Mouse (Mus musculus): ENCODE measurements around the gene Fam83f. TPM values are rescaled to one million over a fixed set of nuclear protein-coding genes. Genes with fewer than 3 reads are reported as not detected.
A peak's percentile ranks its signal among the peaks of the same experiment; 100 is the strongest.

Gene Fam83f
- polyA plus RNA-seq, 1 experiment from 2014 or later = 19.2 TPM

DNA sequence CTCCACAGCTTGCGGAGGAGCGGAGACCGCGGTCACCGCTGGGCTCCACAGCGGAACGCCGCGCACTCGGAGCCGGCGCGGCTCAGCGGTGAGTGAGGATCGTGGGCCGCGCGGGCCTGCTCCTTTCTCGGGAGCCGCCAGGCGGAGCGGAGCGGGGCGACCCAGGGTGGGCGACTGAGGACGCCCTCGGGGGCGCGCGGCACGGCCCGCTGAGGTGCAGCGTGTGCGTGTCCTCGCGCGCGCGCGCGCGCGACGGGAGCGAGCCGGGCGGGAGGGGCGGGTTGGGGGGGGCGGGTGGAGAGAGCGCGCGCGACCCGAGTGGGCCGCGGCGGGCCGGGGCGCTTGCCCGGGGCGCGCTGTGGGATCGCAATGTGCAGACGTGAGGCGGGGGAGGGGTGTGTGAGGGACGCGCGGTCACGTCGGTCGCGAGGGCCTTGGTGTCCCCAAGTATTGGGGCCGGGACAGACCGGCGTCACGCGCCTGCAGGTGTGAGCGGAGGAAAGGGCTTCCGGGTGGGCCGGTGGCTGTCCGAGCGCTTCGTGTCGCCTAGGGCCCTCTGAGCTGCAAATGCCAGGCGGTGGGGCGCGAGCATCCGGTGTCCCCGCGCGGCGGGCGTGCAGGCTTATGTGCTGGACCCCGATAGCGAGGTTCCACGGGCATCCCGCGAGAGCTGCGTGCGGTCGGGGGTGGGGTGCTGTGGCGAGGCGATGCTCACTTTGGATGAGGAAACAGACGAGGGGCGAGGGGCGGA, 39.9 kb downstream of the Fam83f start:
- Histone ChIP-seq H3K4me3 (replicated peaks) (peak overlapping the region; percentile 94), H3K27ac (peak overlapping the region; percentile 87), H3K9ac (peak overlapping the region; percentile 72), H3K4me1 (replicated peaks) (peaks cover 15% of the 10 kb centered on the region), H3K9me3 (no peaks in the 10 kb centered on the region), H3K4me2 (replicated peaks) (peak overlapping the region; percentile 91), H3K36me3 (no peaks in the 10 kb centered on the region), H3K27me3 (replicated peaks) (no peaks in the 10 kb centered on the region)
- ATAC-seq = peak; percentile 52
- under 1% methylated on average over 70 of the region's 106 CpGs for WGBS

DNA sequence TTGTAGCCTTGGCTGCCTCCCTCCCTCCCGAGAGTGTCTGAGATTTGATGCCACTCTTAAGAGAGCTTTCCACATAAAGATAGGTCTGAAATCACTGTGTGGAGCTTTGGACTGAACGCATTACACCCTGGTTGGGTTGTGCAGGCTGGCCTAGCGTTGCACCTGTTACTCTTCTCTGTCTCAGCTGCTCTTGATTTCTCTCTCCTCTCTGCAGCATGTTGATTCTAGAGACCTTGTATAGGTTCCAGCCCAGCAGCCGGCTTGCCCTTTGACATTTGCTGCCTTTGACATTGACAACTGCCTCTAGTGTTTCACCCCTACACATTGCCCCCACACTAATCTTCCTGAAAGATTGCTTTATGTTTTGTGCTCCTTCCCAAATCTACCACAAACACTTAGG, 42.7 kb downstream of the Fam83f start:
- WGBS = 77% methylated on average over 4 of the region's 4 CpGs
- Histone ChIP-seq H3K4me3 (replicated peaks) (no peak overlapping the region), H3K4me1 (replicated peaks) (no peaks in the 10 kb centered on the region), H3K27ac (no peak overlapping the region), H3K9me3 (no peaks in the 10 kb centered on the region), H3K4me2 (replicated peaks) (no peak overlapping the region), H3K9ac (no peak overlapping the region), H3K36me3 (no peaks in the 10 kb centered on the region), H3K27me3 (replicated peaks) (no peaks in the 10 kb centered on the region)
- ATAC-seq = no peak

DNA sequence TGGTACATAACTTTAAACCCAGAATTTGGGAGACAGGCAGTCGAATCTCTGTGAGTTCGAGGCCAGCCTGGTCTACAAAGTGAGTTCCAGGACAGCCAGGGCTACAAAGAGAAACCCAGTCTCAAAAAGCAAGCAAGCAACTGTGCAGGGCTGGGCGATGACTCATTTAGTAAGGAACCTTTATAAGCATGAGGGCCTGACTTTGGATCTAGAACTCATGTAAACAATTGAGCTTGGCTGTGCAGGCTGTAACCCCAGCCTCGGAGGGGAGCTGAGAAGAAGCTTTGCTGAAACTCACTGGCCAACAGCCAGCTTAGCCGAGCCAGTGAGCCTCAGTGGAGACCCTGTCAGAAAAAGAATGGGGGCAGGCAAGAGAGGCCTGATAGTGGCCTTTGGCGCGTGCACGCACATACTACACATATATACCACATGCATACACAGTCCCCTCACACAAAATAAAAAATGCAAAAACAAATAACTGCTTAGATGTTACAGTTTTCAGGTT, 45.0 kb downstream of the Fam83f start:
- no peak overlapping the region for H3K4me3 ChIP-seq (replicated peaks)
- WGBS = 79% methylated on average over 8 of the region's 8 CpGs
- H3K9me3 ChIP-seq = no peaks in the 10 kb centered on the region
- H3K9ac ChIP-seq = no peak overlapping the region
- no peak overlapping the region for H3K4me2 ChIP-seq (replicated peaks)
- H3K27me3 ChIP-seq (replicated peaks) = no peaks in the 10 kb centered on the region
- no peaks in the 10 kb centered on the region for H3K36me3 ChIP-seq
- H3K27ac ChIP-seq = no peak overlapping the region
- no peak for ATAC-seq
- H3K4me1 ChIP-seq (replicated peaks) = no peaks in the 10 kb centered on the region

DNA sequence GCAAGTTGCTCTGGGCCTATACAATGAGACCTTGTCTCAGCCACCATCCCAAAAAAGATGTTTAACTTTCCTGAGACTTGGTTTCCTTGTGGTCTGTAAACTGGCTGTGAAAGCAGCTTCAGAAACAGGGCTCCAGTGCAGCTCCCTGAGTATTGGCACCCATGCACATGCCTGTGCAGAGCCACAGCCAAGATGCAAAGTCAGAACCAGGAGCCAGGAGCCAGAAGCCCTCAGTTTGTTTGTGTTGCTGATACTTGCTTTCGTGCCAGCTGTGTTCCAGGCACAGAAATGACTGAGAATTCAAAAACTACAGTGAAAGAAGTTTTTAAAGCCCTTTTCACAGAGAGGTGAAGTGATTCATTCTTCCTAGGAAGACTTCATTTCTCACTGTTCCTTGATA, 45.8 kb downstream of the Fam83f start:
- Histone ChIP-seq H3K4me1 (replicated peaks) (no peaks in the 10 kb centered on the region), H3K36me3 (no peaks in the 10 kb centered on the region), H3K27me3 (replicated peaks) (no peaks in the 10 kb centered on the region), H3K4me2 (replicated peaks) (no peak overlapping the region), H3K27ac (no peak overlapping the region), H3K4me3 (replicated peaks) (no peak overlapping the region), H3K9me3 (no peaks in the 10 kb centered on the region), H3K9ac (no peak overlapping the region)
- WGBS = 56% methylated on average over 1 of the region's 1 CpGs
- ATAC-seq = no peak

DNA sequence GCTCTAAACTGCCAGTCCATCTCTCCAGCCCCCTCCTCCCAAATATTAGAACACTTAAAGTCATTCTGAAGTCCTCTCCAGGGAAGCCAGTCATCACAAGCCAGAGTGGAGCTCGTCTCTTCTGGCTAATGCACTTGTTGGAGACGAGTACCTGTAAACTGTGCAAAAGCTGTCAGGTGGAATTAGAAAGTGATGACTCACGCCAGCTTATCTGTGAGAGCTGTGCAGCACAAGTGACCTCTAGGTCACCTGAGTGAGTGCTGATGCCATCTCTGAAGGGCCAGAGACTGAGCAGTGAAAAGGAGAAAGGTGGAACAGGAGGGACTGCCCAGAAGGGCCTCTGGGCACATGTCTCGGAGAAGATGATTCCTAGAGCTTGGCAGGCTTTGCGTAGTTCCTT, 48.6 kb downstream of the Fam83f start:
- Histone ChIP-seq H3K36me3 (no peaks in the 10 kb centered on the region), H3K27ac (no peak overlapping the region), H3K4me1 (replicated peaks) (peaks cover 2% of the 10 kb centered on the region; the same call in 1 of the 2 replicates), H3K4me3 (replicated peaks) (no peak overlapping the region), H3K9me3 (no peaks in the 10 kb centered on the region), H3K4me2 (replicated peaks) (no peak overlapping the region), H3K27me3 (replicated peaks) (no peaks in the 10 kb centered on the region), H3K9ac (no peak overlapping the region)
- WGBS = 43% methylated on average over 5 of the region's 5 CpGs
- peak; percentile 51; the same call in 1 of the 2 replicates for ATAC-seq

DNA sequence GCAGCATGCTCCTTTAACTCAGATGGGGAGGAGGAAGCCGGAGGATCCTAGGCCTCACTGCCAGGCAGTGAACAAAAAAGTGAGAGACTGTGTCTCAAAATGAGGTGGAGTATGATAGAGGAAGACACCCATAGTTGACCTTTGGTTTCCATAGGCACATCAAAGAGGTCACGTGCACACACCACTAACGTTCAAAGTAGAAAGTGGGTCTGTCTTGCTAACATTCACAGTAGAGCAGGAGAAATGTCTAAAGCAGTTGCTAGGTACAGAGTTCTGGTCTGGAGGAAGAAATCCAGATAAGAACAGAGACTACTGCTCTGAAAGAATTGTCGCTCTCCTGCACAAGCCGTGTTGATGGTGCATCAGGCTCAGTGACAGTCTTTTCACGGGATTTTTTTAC, 50.2 kb downstream of the Fam83f start:
- Histone ChIP-seq H3K4me3 (replicated peaks) (no peak overlapping the region), H3K4me1 (replicated peaks) (peaks cover 2% of the 10 kb centered on the region; the same call in 1 of the 2 replicates), H3K27ac (no peak overlapping the region), H3K9me3 (no peaks in the 10 kb centered on the region), H3K36me3 (no peaks in the 10 kb centered on the region), H3K4me2 (replicated peaks) (no peak overlapping the region), H3K27me3 (replicated peaks) (no peaks in the 10 kb centered on the region), H3K9ac (no peak overlapping the region)
- no peak for ATAC-seq
- 79% methylated on average over 6 of the region's 6 CpGs for WGBS

DNA sequence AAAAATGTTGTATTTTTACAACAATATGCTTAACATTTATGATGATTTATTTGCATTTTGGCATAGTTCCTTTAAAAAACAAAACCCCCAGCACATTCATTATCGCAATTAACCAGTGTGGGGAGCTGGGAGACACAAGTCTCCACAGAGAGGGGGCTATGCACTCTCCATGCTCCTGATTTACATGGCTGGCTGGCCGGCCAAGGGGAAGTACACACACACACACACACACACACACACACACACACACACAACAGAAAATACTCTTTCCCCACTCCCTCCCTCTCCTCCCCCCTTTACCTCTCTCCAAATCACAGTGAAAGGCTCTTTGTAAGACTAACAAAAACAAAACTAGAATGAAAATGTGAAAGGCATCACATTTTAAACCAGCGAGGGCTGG, 50.7 kb downstream of the Fam83f start:
- H3K27ac ChIP-seq = no peak overlapping the region
- no peaks in the 10 kb centered on the region for H3K36me3 ChIP-seq
- H3K4me3 ChIP-seq (replicated peaks) = no peak overlapping the region
- H3K9ac ChIP-seq = no peak overlapping the region
- H3K9me3 ChIP-seq = no peaks in the 10 kb centered on the region
- H3K27me3 ChIP-seq (replicated peaks) = no peaks in the 10 kb centered on the region
- 64% methylated on average over 3 of the region's 3 CpGs for WGBS
- ATAC-seq = no peak
- no peak overlapping the region for H3K4me2 ChIP-seq (replicated peaks)
- H3K4me1 ChIP-seq (replicated peaks) = peaks cover 2% of the 10 kb centered on the region; the same call in 1 of the 2 replicates

DNA sequence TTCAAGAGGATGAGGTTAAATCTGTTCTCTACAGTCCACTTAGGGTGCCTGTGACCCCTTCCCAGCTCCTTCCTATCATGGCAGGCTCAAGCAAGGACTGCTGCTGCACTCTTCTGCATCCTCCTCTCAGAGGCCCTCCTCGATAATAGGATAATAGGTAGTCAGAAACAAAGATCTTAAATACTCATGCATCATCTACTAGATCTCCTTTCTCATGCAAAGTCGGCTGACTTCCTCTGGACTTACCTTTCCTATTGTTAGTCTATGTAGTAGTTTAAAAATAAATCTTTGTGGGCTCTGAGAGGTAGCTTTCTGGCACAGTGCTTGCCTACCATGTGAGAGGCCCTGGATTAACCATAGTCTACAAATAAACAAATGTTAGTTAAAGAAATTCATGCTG, 57.8 kb downstream of the Fam83f start:
- no peak for ATAC-seq
- H3K36me3 ChIP-seq = no peaks in the 10 kb centered on the region
- H3K4me2 ChIP-seq (replicated peaks) = no peak overlapping the region
- no peaks in the 10 kb centered on the region for H3K9me3 ChIP-seq
- H3K27me3 ChIP-seq (replicated peaks) = no peaks in the 10 kb centered on the region
- H3K9ac ChIP-seq = no peak overlapping the region
- no peak overlapping the region for H3K4me3 ChIP-seq (replicated peaks)
- H3K27ac ChIP-seq = no peak overlapping the region
- no peaks in the 10 kb centered on the region for H3K4me1 ChIP-seq (replicated peaks)
- WGBS = 64% methylated on average over 2 of the region's 2 CpGs

DNA sequence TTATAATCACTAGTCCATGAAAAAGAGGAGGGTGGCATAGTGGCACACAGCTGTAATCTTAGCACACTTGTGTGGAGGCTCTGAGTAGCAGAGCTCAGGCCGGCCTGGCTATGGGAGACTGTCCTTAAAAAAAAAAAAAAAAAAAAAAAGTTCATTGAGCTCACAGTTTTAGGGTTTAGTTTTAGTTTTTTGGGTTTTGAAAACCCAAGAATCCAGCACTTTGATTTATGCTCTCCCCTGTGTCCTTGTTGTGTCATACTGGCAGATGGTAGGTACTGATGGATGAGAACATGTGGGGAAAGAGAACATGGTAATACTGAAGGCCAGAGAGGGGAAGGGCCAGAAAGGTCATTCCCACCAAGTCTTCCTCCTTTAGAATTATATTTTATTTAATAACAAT, 59.4 kb downstream of the Fam83f start:
- no peak for ATAC-seq
- H3K27me3 ChIP-seq (replicated peaks) = no peaks in the 10 kb centered on the region
- no peaks in the 10 kb centered on the region for H3K9me3 ChIP-seq
- H3K36me3 ChIP-seq = no peaks in the 10 kb centered on the region
- no peak overlapping the region for H3K4me2 ChIP-seq (replicated peaks)
- no peaks in the 10 kb centered on the region for H3K4me1 ChIP-seq (replicated peaks)
- no peak overlapping the region for H3K4me3 ChIP-seq (replicated peaks)
- H3K27ac ChIP-seq = no peak overlapping the region
- no peak overlapping the region for H3K9ac ChIP-seq
- 97% methylated on average over 1 of the region's 1 CpGs for WGBS

DNA sequence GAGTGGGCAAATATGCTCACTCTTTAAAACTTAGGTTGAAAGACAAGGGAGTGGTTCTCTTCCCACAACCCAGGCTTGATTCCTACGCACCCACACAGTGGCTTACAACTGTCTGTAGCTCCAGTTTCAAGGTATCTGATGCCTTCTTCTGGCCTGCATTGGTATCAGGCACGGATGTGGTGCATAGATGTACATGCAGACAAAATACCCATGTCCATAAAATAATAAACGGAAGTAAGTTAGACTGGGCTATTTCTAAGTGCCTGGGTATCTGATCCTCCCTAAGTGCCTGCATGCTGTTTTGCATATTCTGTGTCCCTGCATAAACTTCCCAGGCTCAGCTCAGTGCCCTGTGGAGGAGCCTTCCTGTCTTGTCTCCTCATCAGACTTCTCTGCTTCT, 59.9 kb downstream of the Fam83f start:
- 78% methylated on average over 3 of the region's 3 CpGs for WGBS

DNA sequence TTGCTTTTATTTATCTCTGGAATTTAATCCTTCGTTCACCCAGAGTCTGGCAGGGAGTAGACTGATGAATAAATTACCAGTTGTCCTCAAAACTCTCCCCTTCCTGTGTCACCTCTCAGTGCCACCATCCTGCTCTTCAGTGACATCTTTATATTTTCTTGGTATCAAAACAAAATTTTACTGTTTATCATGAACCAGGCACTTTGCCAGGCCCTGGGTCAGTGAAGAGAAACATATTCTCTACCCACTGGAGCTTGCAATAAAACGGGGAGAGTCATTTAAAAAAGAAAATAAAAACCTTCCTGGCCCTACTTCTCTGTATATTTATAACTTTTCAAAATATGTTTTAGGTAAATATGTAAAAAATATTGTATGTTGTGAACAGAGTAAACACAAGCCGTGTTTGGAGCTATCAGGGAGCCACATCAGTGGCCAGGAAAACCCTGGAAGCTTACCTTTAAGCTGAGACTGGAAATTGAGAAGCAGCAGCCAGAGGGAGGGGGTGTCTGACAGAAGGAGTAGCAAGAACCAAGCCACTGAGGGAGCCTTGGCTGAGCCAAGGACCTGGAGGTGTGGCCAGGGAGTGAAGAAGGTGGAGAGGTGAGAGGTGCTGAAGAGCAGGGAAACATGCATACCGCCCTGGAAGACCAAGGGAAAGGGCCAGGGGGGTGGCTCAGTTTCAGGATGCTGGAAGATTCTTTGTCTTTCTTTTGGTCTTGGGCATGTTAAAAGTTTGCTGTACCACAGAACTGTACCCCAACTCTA, 60.8 kb downstream of the Fam83f start:
- WGBS = 35% methylated on average over 4 of the region's 4 CpGs
- Histone ChIP-seq H3K4me2 (replicated peaks) (no peak overlapping the region), H3K27ac (no peak overlapping the region), H3K27me3 (replicated peaks) (no peaks in the 10 kb centered on the region), H3K9me3 (no peaks in the 10 kb centered on the region), H3K9ac (no peak overlapping the region), H3K4me3 (replicated peaks) (no peak overlapping the region), H3K4me1 (replicated peaks) (no peaks in the 10 kb centered on the region), H3K36me3 (no peaks in the 10 kb centered on the region)
- ATAC-seq = no peak

More for the DNA sequence above, 59.9 kb downstream of the Fam83f start:
- H3K9me3 ChIP-seq = no peaks in the 10 kb centered on the region
- H3K4me2 ChIP-seq (replicated peaks) = no peak overlapping the region
- H3K36me3 ChIP-seq = no peaks in the 10 kb centered on the region
- H3K4me1 ChIP-seq (replicated peaks) = no peaks in the 10 kb centered on the region
- H3K9ac ChIP-seq = no peak overlapping the region
- H3K4me3 ChIP-seq (replicated peaks) = no peak overlapping the region
- ATAC-seq = no peak
- H3K27me3 ChIP-seq (replicated peaks) = no peaks in the 10 kb centered on the region
- H3K27ac ChIP-seq = no peak overlapping the region

DNA sequence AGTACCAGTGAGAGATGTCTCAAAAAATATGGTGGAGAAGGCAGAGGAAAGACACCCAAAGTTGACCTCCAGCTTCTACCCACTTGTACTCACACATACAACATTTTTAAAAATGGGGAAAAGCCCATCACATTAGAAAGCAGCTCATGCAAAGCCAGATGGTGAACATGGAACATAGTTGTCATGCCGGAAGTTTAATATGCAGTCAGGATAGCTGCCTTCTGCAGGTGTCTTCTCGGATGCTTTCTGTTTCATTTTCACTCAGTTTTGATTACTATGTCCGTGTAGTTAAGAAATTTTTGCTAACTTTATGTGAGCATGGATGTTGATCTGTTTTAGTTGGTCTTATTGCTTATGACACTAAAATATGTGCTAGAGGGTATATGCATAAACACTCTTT, 63.7 kb downstream of the Fam83f start:
- no peaks in the 10 kb centered on the region for H3K27me3 ChIP-seq (replicated peaks)
- ATAC-seq = no peak
- H3K36me3 ChIP-seq = no peaks in the 10 kb centered on the region
- H3K4me1 ChIP-seq (replicated peaks) = no peaks in the 10 kb centered on the region
- H3K4me3 ChIP-seq (replicated peaks) = no peak overlapping the region
- no peak overlapping the region for H3K4me2 ChIP-seq (replicated peaks)
- no peaks in the 10 kb centered on the region for H3K9me3 ChIP-seq
- no peak overlapping the region for H3K27ac ChIP-seq
- H3K9ac ChIP-seq = no peak overlapping the region
- WGBS = 85% methylated on average over 3 of the region's 3 CpGs
